Mouse (Mus musculus): ENCODE results near the gene Tmem40. TPM values are rescaled to one million over a fixed set of nuclear protein-coding genes. Genes with fewer than 3 reads are reported as not detected.

Tmem40 gene
- total and polyA plus RNA-seq, 3 experiments, result 13.8 to 16.4 TPM; not detected in 1

GRCm38 (mm10) chr6:115767357-115767756, 5.1 kb upstream of the Tmem40 start:
- H3K27ac ChIP-seq (ENCODE audit: control insufficient read depth, low read depth, low read length), result no peak overlapping the region
- TF ChIP-seq GABPA (IDR thresholded peaks at IDR 0.05; ENCODE audit: low read depth, low read length), result no peak
- no peak for TF ChIP-seq MYC (IDR thresholded peaks at IDR 0.05; ENCODE audit: low read depth, low read length)
- TF ChIP-seq ELF1 (IDR thresholded peaks at IDR 0.05; ENCODE audit: low read depth, low read length), result no peak
- TF ChIP-seq ETS1 (IDR thresholded peaks at IDR 0.05; ENCODE audit: low read depth, low read length), result no peak
- TF ChIP-seq ZNF384 (IDR thresholded peaks at IDR 0.05; ENCODE audit: low read depth, low read length), result no peak
- TF ChIP-seq NRF1 (IDR thresholded peaks at IDR 0.05; ENCODE audit: insufficient read depth, low read depth, low read length, poor library complexity, severe bottlenecking), result no peak
- TF ChIP-seq UBTF (IDR thresholded peaks at IDR 0.05; ENCODE audit: borderline replicate concordance, insufficient read depth, low read depth, low read length), result no peak
- TF ChIP-seq TAL1 (IDR thresholded peaks at IDR 0.05; ENCODE audit: low read length), result no peak
- no peak overlapping the region for H3K4me3 ChIP-seq (ENCODE audit: control insufficient read depth in 1 of 2, insufficient read depth in 1 of 2, low read depth in 2 of 2, low read length in 2 of 2)
- H3K36me3 ChIP-seq (ENCODE audit: control insufficient read depth in 1 of 2, insufficient read depth in 2 of 2, low read length in 2 of 2), result peaks cover 0 to 19% of the 10 kb centered on the region in 2 experiments; a peak in 2 of 4 replicates
- no peaks in the 10 kb centered on the region for H3K9me3 ChIP-seq (replicated peaks; ENCODE audit: insufficient read depth, low read length)
- no peak overlapping the region for H3K9ac ChIP-seq (ENCODE audit: control insufficient read depth, low read depth, low read length, poor library complexity, severe bottlenecking)
- no peaks in the 10 kb centered on the region for H3K79me2 ChIP-seq (ENCODE audit: control insufficient read depth, insufficient read depth, low read length, poor library complexity)
- peaks cover 12 to 23% of the 10 kb centered on the region in 2 experiments for H3K4me1 ChIP-seq (ENCODE audit: control insufficient read depth in 1 of 2, insufficient read depth in 2 of 2, low read length in 2 of 2)
- DNase-seq (ENCODE audit: low read depth, low spot score), result no peak
- no peaks in the 10 kb centered on the region for H3K27me3 ChIP-seq (ENCODE audit: control insufficient read depth in 1 of 2, insufficient read depth in 2 of 2, low read length in 2 of 2)

- Histone ChIP-seq H3K79me2 (ENCODE audit: control insufficient read depth, insufficient read depth, low read length, poor library complexity) (no peaks in the 10 kb centered on the region), H3K9ac (ENCODE audit: control insufficient read depth, low read depth, low read length, poor library complexity, severe bottlenecking) (peak overlapping the region; percentile 43; the same call in 1 of the 2 replicates), H3K27ac (ENCODE audit: control insufficient read depth, low read depth, low read length) (peak overlapping the region; percentile 29; the same call in 1 of the 2 replicates), H3K4me1 (ENCODE audit: control insufficient read depth in 1 of 2, insufficient read depth in 2 of 2, low read length in 2 of 2) (peaks cover 15 to 39% of the 10 kb centered on the region in 2 experiments), H3K4me3 (ENCODE audit: control insufficient read depth in 1 of 2, insufficient read depth in 1 of 2, low read depth in 2 of 2, low read length in 2 of 2) (no peak overlapping the region), H3K36me3 (ENCODE audit: control insufficient read depth in 1 of 2, insufficient read depth in 2 of 2, low read length in 2 of 2) (peaks cover 0 to 29% of the 10 kb centered on the region in 2 experiments; a peak in 2 of 4 replicates), H3K9me3 (replicated peaks; ENCODE audit: insufficient read depth, low read length) (no peaks in the 10 kb centered on the region), H3K27me3 (ENCODE audit: control insufficient read depth in 1 of 2, insufficient read depth in 2 of 2, low read length in 2 of 2) (no peaks in the 10 kb centered on the region)
- TF ChIP-seq SIN3A (IDR thresholded peaks at IDR 0.05; ENCODE audit: low read length) (no peak), UBTF (IDR thresholded peaks at IDR 0.05; ENCODE audit: borderline replicate concordance, insufficient read depth, low read depth, low read length) (no peak), HCFC1 (IDR thresholded peaks at IDR 0.05; ENCODE audit: low read depth, low read length) (0 out of 2 replicates have a peak, but pooled peaks have one; percentile 9), MAX (IDR thresholded peaks at IDR 0.05; ENCODE audit: low read length) (peak; percentile 49; the same call in 1 of the 2 replicates), RCOR1 (IDR thresholded peaks at IDR 0.05; ENCODE audit: low read depth, low read length) (no peak), USF2 (IDR thresholded peaks at IDR 0.05; ENCODE audit: borderline replicate concordance in 1 of 2, insufficient read depth in 1 of 2, low read depth in 1 of 2, low read length in 2 of 2) (peak; percentile 25 to 62; a peak in 2 of 4 replicates), CHD1 (IDR thresholded peaks at IDR 0.05; ENCODE audit: low read depth, low read length) (no peak), ZMIZ1 (IDR thresholded peaks at IDR 0.05; ENCODE audit: low read depth, low read length) (no peak), ZKSCAN1 (IDR thresholded peaks at IDR 0.05; ENCODE audit: low read depth, low read length) (no peak), TBP (IDR thresholded peaks at IDR 0.05; ENCODE audit: low read depth, low read length) (0 out of 2 replicates have a peak, but pooled peaks have one; percentile 10), ELF1 (IDR thresholded peaks at IDR 0.05; ENCODE audit: low read depth, low read length) (no peak), TAL1 (IDR thresholded peaks at IDR 0.05; ENCODE audit: low read length) (no peak), MYB (IDR thresholded peaks at IDR 0.05; ENCODE audit: low read depth, low read length) (no peak), ZC3H11A (IDR thresholded peaks at IDR 0.05; ENCODE audit: low read depth, low read length) (no peak), MYC (IDR thresholded peaks at IDR 0.05; ENCODE audit: low read depth, low read length) (peak; percentile 49; the same call in 1 of the 2 replicates), NRF1 (IDR thresholded peaks at IDR 0.05; ENCODE audit: insufficient read depth, low read depth, low read length, poor library complexity, severe bottlenecking) (no peak), USF1 (IDR thresholded peaks at IDR 0.05; ENCODE audit: low read depth, low read length) (peak; percentile 93), CTCF (IDR thresholded peaks at IDR 0.05 in 2 of 3, conservative IDR thresholded peaks at IDR 0.05 in 1 of 3; ENCODE audit: control insufficient read depth in 1 of 3, insufficient read depth in 1 of 3, low read depth in 2 of 3, low read length in 3 of 3, poor library complexity in 1 of 3, severe bottlenecking in 1 of 3) (no peak)
- DNase-seq (ENCODE audit: low read depth, low spot score), result peak; percentile 60
Observed at GRCm38 (mm10) chr6:115764179-115764578, 2.0 kb upstream of the Tmem40 start.
